Mouse (Mus musculus) neural tube, embryonic 11.5 days (tissue): ENCODE results near the gene St6galnac6. TPM values are rescaled to one million over a fixed set of nuclear protein-coding genes. Genes with fewer than 3 reads are reported as not detected.

ENCODE experiments used
- ATAC-seq: fragments of 200-750 bp; cut with Nextera tagmentation; 2 replicates; pipeline ENCODE4 v1.8.0; 2017; ENCODE audit warnings: moderate number of reproducible peaks, mild to moderate bottlenecking, moderate TSS enrichment, moderate library complexity; ENCODE audit not compliant: insufficient read depth, low FRiP score, low TSS enrichment
- DNase-seq: peaks from one replicate; pipeline ENCODE4 v3.0.0-alpha.2; 2015; ENCODE audit warnings: low spot score
- H3K27ac ChIP-seq: fragments of 300-500 bp; sonication (generic); 2 replicates; pipeline ENCODE4 v1.5.1; 2014; ENCODE audit warnings: low read depth, mild to moderate bottlenecking, low read length
- H3K27me3 ChIP-seq: fragments of 300-500 bp; sonication (generic); 2 replicates; pipeline ENCODE4 v1.6.1; 2014; ENCODE audit warnings: mild to moderate bottlenecking, low read length, mixed read lengths; ENCODE audit not compliant: control insufficient read depth, insufficient read depth
- H3K36me3 ChIP-seq: fragments of 300-500 bp; sonication (generic); 2 replicates; pipeline ENCODE4 v1.6.1; 2014; ENCODE audit warnings: mild to moderate bottlenecking, low read length, moderate library complexity, mixed read lengths; ENCODE audit not compliant: control insufficient read depth, insufficient read depth
- H3K4me1 ChIP-seq: fragments of 300-500 bp; sonication (generic); 2 replicates; pipeline ENCODE4 v1.6.1; 2014; ENCODE audit warnings: low read length, mixed read lengths; ENCODE audit not compliant: control insufficient read depth, insufficient read depth
- H3K4me2 ChIP-seq: fragments of 300-500 bp; sonication (generic); 2 replicates; pipeline ENCODE4 v1.6.1; 2014; ENCODE audit warnings: low read depth, mild to moderate bottlenecking, moderate library complexity
- H3K4me3 ChIP-seq: fragments of 300-500 bp; sonication (generic); 2 replicates; pipeline ENCODE4 v1.5.1; 2014; ENCODE audit warnings: low read depth, low read length
- H3K9ac ChIP-seq: fragments of 300-500 bp; sonication (generic); 2 replicates; pipeline ENCODE4 v1.6.1; 2014; ENCODE audit warnings: mild to moderate bottlenecking, low read length
- H3K9me3 ChIP-seq: fragments of 300-500 bp; sonication (generic); 2 replicates; pipeline ENCODE4 v1.6.1; 2016; ENCODE audit warnings: low read length; ENCODE audit not compliant: control insufficient read depth
- WGBS: fragments of 180-500 bp; shearing (Covaris S2); extraction: QIAGEN DNeasy Blood & Tissue Kit; methylation state at CpG from one replicate; pipeline ENCODE4 v1.1.7; 2014; 5-methylcytosine and 5-hydroxymethylcytosine counted together
- polyA plus RNA-seq: library from polyadenylated mRNA; unstranded; fragments of >200 nt; fragmentation: Nextera tagmentation; extraction: Ambion mirVana; gene quantifications from 2 replicates; pipeline ENCODE4 v1.2.1, GENCODE M21; 2014

The St6galnac6 gene
- polyA plus RNA-seq, 1 experiment from 2014 or later = 5.1 TPM

DNA sequence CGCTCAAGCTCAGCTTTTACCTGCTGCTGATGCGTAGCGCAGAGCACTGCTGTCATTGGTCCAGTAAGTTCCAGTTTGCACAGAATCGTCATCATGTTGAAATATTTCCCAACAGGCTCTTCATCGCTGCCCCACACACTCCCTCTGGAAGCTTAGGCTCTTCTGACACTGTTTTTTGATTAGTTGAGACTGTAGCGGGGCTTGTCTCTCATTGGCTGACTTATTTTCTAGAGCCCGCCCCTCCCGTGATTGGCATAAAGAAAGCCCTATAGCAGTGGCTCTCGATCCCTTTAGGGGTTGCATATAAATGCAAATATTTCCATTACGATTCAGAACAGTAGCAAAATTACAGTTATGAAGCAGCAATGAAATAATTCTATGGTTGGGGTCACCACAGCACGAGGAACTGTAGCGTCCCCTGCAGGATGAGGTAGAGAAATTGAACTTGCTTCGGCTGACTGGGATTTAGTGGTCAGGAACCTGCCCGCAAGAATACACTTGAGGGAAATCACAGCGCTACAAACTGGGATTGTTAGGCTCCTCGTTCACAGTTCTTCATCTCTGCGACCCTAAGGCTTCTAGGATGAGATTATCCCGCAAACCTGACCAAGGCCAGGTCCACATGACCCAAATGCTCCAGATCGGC, 17.9 kb upstream of the St6galnac6 start:
- Histone ChIP-seq H3K9me3 (no peaks in the 10 kb centered on the region), H3K4me2 (peak overlapping the region; percentile 20; the same call in 1 of the 2 replicates), H3K36me3 (no peaks in the 10 kb centered on the region), H3K4me1 (no peaks in the 10 kb centered on the region), H3K27ac (no peak overlapping the region), H3K9ac (no peak overlapping the region), H3K27me3 (peaks cover 16% of the 10 kb centered on the region; the same call in 1 of the 2 replicates), H3K4me3 (no peak overlapping the region; the same call in 1 of the 2 replicates)
- no peak for ATAC-seq
- DNase-seq = peak; percentile 68
- 37% methylated on average over 19 of the region's 19 CpGs for WGBS

GRCm38 (mm10) chr2:32582830-32583799, 16.4 kb upstream of the St6galnac6 start:
- no peaks in the 10 kb centered on the region for H3K9me3 ChIP-seq
- no peaks in the 10 kb centered on the region for H3K36me3 ChIP-seq
- H3K27me3 ChIP-seq = peaks cover 12% of the 10 kb centered on the region; the same call in 1 of the 2 replicates
- peak overlapping the region; percentile 35; the same call in 1 of the 2 replicates for H3K9ac ChIP-seq
- DNase-seq (peak; percentile 83), ATAC-seq (peak; percentile 79)
- peaks cover 5% of the 10 kb centered on the region; the same call in 1 of the 2 replicates for H3K4me1 ChIP-seq
- peak overlapping the region; percentile 44 for H3K4me2 ChIP-seq
- H3K4me3 ChIP-seq = peak overlapping the region; percentile 21
- no peak overlapping the region for H3K27ac ChIP-seq
- WGBS = 16% methylated on average over 37 of the region's 37 CpGs

DNA sequence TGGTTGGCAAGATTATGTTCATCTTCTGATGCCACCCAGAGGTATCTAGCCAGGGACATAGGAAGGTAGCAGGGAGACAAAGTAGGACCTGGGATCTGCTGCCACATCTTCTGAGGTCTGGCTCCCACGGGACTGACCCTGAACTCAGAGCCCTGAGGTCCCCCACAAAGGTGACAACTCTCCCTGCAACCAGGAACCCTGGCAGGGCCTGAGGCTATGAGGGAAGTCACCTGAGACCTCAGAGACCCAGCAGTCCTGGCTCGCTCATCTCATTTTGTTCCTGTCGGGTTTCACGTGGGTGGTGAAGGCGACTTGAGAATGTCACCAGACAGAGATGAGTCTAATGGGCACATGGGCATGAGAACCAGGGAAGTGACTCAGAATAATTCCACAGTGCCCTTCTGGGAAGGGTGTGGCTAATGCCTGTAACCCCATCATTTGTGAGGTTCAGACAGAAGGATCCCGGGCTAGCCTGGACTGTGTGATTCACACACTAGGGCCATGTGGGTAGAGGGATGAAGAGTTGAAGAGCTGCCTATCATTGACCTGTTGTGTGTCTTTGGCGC, 14.3 kb upstream of the St6galnac6 start:
- Histone ChIP-seq H3K4me2 (no peak overlapping the region), H3K4me1 (peaks cover 5% of the 10 kb centered on the region; the same call in 1 of the 2 replicates), H3K27ac (no peak overlapping the region), H3K9me3 (no peaks in the 10 kb centered on the region), H3K27me3 (no peaks in the 10 kb centered on the region), H3K4me3 (no peak overlapping the region), H3K9ac (no peak overlapping the region), H3K36me3 (no peaks in the 10 kb centered on the region)
- ATAC-seq = no peak
- DNase-seq = no peak
- 83% methylated on average over 7 of the region's 7 CpGs for WGBS

DNA sequence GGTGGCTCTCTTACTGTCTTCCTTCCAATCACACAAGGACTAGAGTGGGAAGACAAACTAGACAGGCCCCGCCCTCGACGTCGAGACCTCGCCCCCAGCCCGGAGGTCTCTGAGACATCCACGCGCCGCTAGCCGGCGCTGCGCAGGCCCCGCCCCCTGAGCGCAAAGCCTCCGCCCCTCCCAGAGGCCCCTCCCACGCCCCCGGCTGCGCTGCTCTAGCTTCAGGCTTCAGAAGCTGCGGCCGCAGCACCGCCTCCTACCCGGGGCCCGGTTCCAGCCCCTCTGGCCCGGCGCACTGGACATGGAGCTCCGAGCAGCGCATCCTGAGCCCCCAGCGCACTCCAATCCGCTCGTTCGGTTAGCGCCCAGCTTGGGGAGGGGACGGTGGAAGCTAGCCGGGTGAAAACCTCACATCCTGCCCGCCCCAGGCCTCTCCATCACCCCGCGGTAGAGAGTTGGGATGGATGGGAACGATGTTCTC, 12.6 kb upstream of the St6galnac6 start, which contains the start of gene St6galnac4:
Gene St6galnac4 (plus strand): TSS at position 225 of the 481 bp plus-strand sequence.
- H3K36me3 ChIP-seq = no peaks in the 10 kb centered on the region
- 0 out of 2 replicates have a peak within 1 kb of the TSS, but pooled peaks have one; percentile 6 for H3K27ac ChIP-seq
- H3K9ac ChIP-seq = peak within 1 kb of the TSS; percentile 61
- peaks cover 5% of the 10 kb centered on the region; the same call in 1 of the 2 replicates for H3K4me1 ChIP-seq
- DNase-seq (peak; percentile 95), ATAC-seq (peak; percentile 67)
- H3K27me3 ChIP-seq = no peaks in the 10 kb centered on the region
- H3K4me2 ChIP-seq = peak within 1 kb of the TSS; percentile 55
- H3K9me3 ChIP-seq = no peaks in the 10 kb centered on the region
- WGBS = under 1% methylated on average over 37 of the region's 38 CpGs
- peak within 1 kb of the TSS; percentile 43 for H3K4me3 ChIP-seq

DNA sequence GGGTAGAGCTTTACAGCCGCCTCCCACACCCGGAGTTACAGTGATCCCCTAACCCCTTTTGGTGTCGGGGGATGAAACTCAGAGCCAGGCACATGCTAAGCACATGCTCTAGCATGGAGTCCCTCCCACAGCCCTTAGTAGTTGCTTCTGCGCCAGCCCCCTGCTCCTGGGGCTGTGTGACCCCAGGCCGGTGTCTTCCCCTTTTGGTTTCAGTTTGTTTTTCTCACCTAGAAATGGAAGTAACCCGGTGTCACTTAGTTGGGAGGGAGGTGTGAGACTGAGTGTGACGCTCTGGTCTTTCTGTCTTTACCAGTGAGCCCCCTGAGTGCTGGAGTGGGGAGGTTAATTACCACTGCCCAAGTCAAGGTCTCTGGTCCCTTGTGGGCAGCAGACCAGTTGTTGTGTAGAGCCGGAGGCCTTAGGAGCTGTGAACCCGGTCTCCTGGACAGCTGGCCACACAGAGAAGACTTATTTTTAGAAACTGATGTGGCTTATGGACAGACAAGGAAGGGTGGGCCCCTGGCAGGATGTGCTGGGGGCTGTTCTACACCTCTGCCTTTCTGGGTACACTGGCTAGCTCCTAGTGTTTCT, 11.7 kb upstream of the St6galnac6 start:
- Histone ChIP-seq H3K27me3 (no peaks in the 10 kb centered on the region), H3K4me1 (peaks cover 5% of the 10 kb centered on the region; the same call in 1 of the 2 replicates), H3K4me2 (peak overlapping the region; percentile 55), H3K9ac (peak overlapping the region; percentile 61), H3K9me3 (no peaks in the 10 kb centered on the region), H3K4me3 (peak overlapping the region; percentile 43), H3K27ac (0 out of 2 replicates have a peak overlapping the region, but pooled peaks have one; percentile 4), H3K36me3 (no peaks in the 10 kb centered on the region; the same call in 1 of the 2 replicates)
- no peak for ATAC-seq
- 42% methylated on average over 9 of the region's 9 CpGs for WGBS
- no peak for DNase-seq

DNA sequence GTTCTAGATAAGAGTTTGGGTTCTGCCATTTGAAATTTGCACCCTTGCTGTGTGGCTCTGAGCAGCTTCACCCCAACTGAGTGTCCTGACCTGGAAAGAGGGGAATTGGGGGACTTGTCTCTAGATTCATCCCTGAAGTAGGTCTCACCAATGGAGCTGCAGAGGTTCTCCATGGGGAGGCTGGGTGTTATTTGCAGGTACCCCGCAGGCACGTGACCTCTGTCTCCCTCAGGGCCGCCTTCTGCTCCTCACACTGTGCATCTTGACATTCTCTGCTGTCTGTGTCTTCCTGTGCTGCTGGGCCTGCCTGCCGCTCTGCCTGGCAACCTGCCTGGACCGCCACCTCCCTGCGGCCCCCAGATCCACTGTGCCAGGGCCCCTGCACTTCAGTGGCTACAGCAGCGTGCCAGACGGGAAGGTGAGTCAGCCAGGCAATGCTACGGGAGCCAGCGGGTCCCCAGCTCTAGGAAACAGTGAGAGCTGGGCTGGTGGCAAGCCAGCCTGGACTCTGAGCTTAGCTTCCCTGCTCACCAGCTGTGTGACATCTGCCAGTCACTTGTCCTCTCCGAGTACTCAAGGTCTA, 10.2 kb upstream of the St6galnac6 start:
- no peak for DNase-seq
- no peak overlapping the region for H3K9ac ChIP-seq
- peaks cover 5% of the 10 kb centered on the region; the same call in 1 of the 2 replicates for H3K4me1 ChIP-seq
- H3K27me3 ChIP-seq = no peaks in the 10 kb centered on the region
- no peaks in the 10 kb centered on the region for H3K9me3 ChIP-seq
- no peak overlapping the region for H3K27ac ChIP-seq
- H3K4me2 ChIP-seq = no peak overlapping the region
- 80% methylated on average over 11 of the region's 11 CpGs for WGBS
- no peak for ATAC-seq
- H3K4me3 ChIP-seq = no peak overlapping the region
- H3K36me3 ChIP-seq = no peaks in the 10 kb centered on the region; the same call in 1 of the 2 replicates

DNA sequence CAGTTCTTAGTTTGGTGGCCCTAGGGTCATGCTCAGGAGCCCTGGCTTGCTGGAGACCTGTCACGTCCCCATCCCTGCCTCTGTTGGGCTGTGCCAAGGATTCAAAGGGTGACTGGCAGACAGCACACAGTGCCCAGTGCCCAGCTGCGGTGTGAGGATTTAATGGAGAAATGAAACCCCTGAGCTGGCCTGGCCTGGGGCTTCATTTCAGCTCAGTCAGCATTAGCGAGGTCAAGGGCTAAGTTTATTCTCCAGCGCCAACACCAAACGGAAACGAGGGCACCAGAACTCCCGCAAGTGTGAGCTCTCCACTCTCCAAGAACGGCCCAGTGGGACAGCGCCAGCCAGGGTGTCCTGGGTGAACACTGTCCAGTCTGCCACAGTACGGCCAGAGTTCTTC, 9.3 kb upstream of the St6galnac6 start:
- H3K36me3 ChIP-seq = no peaks in the 10 kb centered on the region; the same call in 1 of the 2 replicates
- H3K9me3 ChIP-seq = no peaks in the 10 kb centered on the region
- no peak for DNase-seq
- WGBS = 85% methylated on average over 10 of the region's 10 CpGs
- no peaks in the 10 kb centered on the region for H3K27me3 ChIP-seq
- no peak for ATAC-seq
- H3K4me2 ChIP-seq = no peak overlapping the region
- peaks cover 5% of the 10 kb centered on the region; the same call in 1 of the 2 replicates for H3K4me1 ChIP-seq
- no peak overlapping the region for H3K9ac ChIP-seq
- H3K27ac ChIP-seq = no peak overlapping the region
- H3K4me3 ChIP-seq = no peak overlapping the region
